Mouse (Mus musculus) C2C12 (cell line): ENCODE data around the gene Map3k4.

Experiments
- FOSL1 ChIP-seq: IDR thresholded peaks from one replicate; pipeline ENCODE4 v1.8.0; 2011; ENCODE audit warnings: mild to moderate bottlenecking, low read length; ENCODE audit not compliant: poor library complexity, insufficient read depth, severe bottlenecking
- USF1 ChIP-seq: IDR thresholded peaks from one replicate; pipeline ENCODE4 v1.6.1; 2011; ENCODE audit warnings: low read depth, mild to moderate bottlenecking, control low read depth, moderate library complexity

DNA sequence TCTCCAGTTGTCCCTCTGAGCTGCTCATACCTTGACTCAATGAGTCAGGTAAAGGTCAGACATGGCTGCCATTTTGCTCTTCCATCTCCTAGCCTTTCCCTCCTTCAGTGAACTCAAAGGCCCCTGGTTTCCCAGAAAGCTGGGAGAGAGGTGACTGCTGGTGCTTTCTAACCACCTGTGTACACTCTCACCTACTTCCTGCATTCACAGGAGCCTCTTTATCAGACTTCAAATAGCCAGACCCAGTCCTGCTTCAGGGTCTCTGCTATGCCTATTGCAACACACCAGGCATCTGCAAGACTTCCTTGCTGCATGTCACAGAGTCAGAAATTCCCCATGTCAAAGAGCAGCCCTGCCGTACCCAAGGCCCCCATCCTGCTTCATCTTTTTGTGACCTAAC is 28.9 kb upstream of the Map3k4 start:
- TF ChIP-seq USF1 = no peak
- no peak for TF ChIP-seq FOSL1
